Mouse (Mus musculus): ENCODE data around the gene Naxd.

DNA sequence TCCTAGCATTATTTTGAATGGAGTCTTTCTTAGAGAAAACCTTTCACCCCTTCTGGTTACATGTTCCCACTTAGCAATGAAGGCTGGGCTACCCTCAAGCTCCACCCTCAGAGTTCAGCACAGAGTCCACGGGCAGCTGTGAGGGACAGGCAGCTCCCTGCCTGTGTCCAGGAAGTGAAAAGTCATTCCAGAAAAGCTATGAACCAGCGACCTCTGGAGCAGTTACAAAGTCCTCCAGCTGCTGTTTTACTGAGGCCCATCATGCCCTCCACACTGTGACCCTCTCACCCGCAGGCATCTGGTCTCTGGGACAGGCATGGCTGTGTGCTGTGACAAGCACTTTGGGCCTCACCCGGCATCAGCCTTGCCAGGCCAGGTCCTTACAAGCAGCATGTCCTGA, 24.2 kb upstream of the Naxd start:
- TF ChIP-seq CTCF (IDR thresholded peaks at IDR 0.05; ENCODE audit: low read depth, low read length) (no peak), POLR2A (IDR thresholded peaks at IDR 0.05; ENCODE audit: insufficient read depth, low read length) (no peak), EP300 (IDR thresholded peaks at IDR 0.05; ENCODE audit: insufficient read depth, low read depth, low read length) (no peak)

All from ES-Bruce4 (cell line).